Mouse (Mus musculus): ENCODE results near the gene Fbxw13. TPM values are rescaled to one million over a fixed set of nuclear protein-coding genes. Genes with fewer than 3 reads are reported as not detected.

Gene Fbxw13
- polyA plus RNA-seq (2012; rRNA removed), result not detected in 2 replicates

GRCm38 (mm10) chr9:109195875-109196274 is at the start of gene Fbxw13:
Gene Fbxw13, minus strand, starts transcription at chr9:109195975.

GRCm38 (mm10) chr9:109234654-109235053 is 38.9 kb upstream of the Fbxw13 start, which contains the start of gene Fbxw20:
Gene Fbxw20, minus strand, starts transcription at chr9:109234754.

DNA sequence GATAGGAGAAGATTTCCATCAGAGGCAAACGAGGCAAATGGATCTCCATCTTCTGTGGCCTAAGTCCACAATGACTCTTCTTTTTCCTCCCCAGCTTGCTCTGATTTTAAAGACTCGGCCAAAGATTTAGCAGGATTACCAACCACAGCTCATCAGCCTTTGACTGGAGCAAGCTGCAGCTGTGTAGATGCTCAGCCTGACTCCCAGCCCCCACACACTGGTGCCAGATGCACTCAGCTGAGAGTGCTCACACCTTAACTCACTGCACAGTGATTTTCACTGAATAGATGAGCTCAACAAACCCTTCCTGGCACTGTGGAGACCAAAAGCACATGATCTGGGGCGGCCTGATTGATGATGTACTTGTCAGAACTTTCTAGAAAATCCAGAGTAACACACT is 33.8 kb downstream of the Fbxw13 start, which contains the start of gene Fbxw21:
Fbxw21 (minus strand) TSS at position 101 of the 400 bp plus-strand sequence.

Other genes starting within 250 kb of the Fbxw13 start
- gene Col7a1, start 242.4 kb downstream of the Fbxw13 start, polyA plus RNA-seq (2012; rRNA removed), result 7.7 and 9.3 TPM in 2 replicates
- 0.34 and 0.67 TPM in 2 replicates for gene Ucn2, start 210.0 kb downstream of the Fbxw13 start, polyA plus RNA-seq (2012; rRNA removed)
- 10.4 and 12.5 TPM in 2 replicates for gene Pfkfb4, start 204.2 kb downstream of the Fbxw13 start, polyA plus RNA-seq (2012; rRNA removed)
- gene Shisa5, start 157.4 kb downstream of the Fbxw13 start, polyA plus RNA-seq (2012; rRNA removed), result 18.3 and 47.5 TPM in 2 replicates
- gene Trex1, start 136.2 kb downstream of the Fbxw13 start, polyA plus RNA-seq (2012; rRNA removed), result 11.2 and 27.6 TPM in 2 replicates
- 36.0 and 41.0 TPM in 2 replicates for gene Atrip, start 121.9 kb downstream of the Fbxw13 start, polyA plus RNA-seq (2012; rRNA removed)
- 9.6 and 15.0 TPM in 2 replicates for gene Ccdc51, start 113.5 kb downstream of the Fbxw13 start, polyA plus RNA-seq (2012; rRNA removed)
- 235 and 241 TPM in 2 replicates for gene Tma7, start 113.4 kb downstream of the Fbxw13 start, polyA plus RNA-seq (2012; rRNA removed)
- gene Plxnb1, start 100.6 kb downstream of the Fbxw13 start, polyA plus RNA-seq (2012; rRNA removed), result 61.2 and 70.5 TPM in 2 replicates
- gene Fbxw21, start 33.9 kb downstream of the Fbxw13 start, polyA plus RNA-seq (2012; rRNA removed), result not detected in 2 replicates
- not detected in 2 replicates for gene Fbxw20, start 38.8 kb upstream of the Fbxw13 start, polyA plus RNA-seq (2012; rRNA removed)
- gene Fbxw14, start 91.7 kb upstream of the Fbxw13 start, polyA plus RNA-seq (2012; rRNA removed), result not detected in 2 replicates
- gene Fbxw28, start 143.7 kb upstream of the Fbxw13 start, polyA plus RNA-seq (2012; rRNA removed), result not detected in 2 replicates
- not detected in 2 replicates for gene Fbxw22, start 208.3 kb upstream of the Fbxw13 start, polyA plus RNA-seq (2012; rRNA removed)